Mouse (Mus musculus) embryonic facial prominence, embryonic 13.5 days (tissue): ENCODE results near the gene Capn15. TPM values are rescaled to one million over a fixed set of nuclear protein-coding genes. Genes with fewer than 3 reads are reported as not detected.

Experiments
- ATAC-seq: fragments of 200-750 bp; cut with Nextera tagmentation; 2 replicates; pipeline ENCODE4 v1.8.0; 2017; ENCODE audit warnings: low read depth; ENCODE audit not compliant: insufficient number of reproducible peaks, insufficient read depth, low FRiP score, low TSS enrichment
- H3K27ac ChIP-seq: fragments of 300-500 bp; sonication (generic); 2 replicates; pipeline ENCODE4 v1.5.1; 2015; ENCODE audit warnings: moderate library complexity, mild to moderate bottlenecking, inconsistent platforms
- H3K27me3 ChIP-seq: fragments of 300-500 bp; sonication (generic); 2 replicates; pipeline ENCODE4 v1.6.1; 2015; ENCODE audit warnings: mild to moderate bottlenecking, inconsistent platforms
- H3K36me3 ChIP-seq: fragments of 300-500 bp; sonication (generic); 2 replicates; pipeline ENCODE4 v1.6.1; 2015; ENCODE audit warnings: mild to moderate bottlenecking, inconsistent platforms
- H3K4me1 ChIP-seq: fragments of 300-500 bp; sonication (generic); 2 replicates; pipeline ENCODE4 v1.6.1; 2015; ENCODE audit warnings: inconsistent platforms
- H3K4me2 ChIP-seq: fragments of 300-500 bp; sonication (generic); 2 replicates; pipeline ENCODE4 v1.6.1; 2015; ENCODE audit warnings: moderate library complexity, mild to moderate bottlenecking, inconsistent platforms
- H3K4me3 ChIP-seq: fragments of 300-500 bp; sonication (generic); 2 replicates; pipeline ENCODE4 v1.5.1; 2015; ENCODE audit warnings: mild to moderate bottlenecking, inconsistent platforms
- H3K9ac ChIP-seq: fragments of 300-500 bp; sonication (generic); 2 replicates; pipeline ENCODE4 v1.6.1; 2015; ENCODE audit warnings: mild to moderate bottlenecking, inconsistent platforms
- H3K9me3 ChIP-seq: fragments of 300-500 bp; sonication (generic); 2 replicates; pipeline ENCODE4 v1.6.1; 2016; ENCODE audit warnings: inconsistent platforms
- WGBS: fragments of 180-500 bp; shearing (Covaris S2); methylation state at CpG from one replicate; pipeline ENCODE4 v1.1.7; 2015; ENCODE audit warnings: mixed read lengths; 5-methylcytosine and 5-hydroxymethylcytosine counted together
- polyA plus RNA-seq: library from polyadenylated mRNA; unstranded; fragments of >200 nt; fragmentation: Nextera tagmentation; extraction: Ambion mirVana; gene quantifications from 2 replicates; pipeline ENCODE4 v1.2.1, GENCODE M21; 2015

The Capn15 gene
- 23.4 and 24.2 TPM in 2 replicates for polyA plus RNA-seq

DNA sequence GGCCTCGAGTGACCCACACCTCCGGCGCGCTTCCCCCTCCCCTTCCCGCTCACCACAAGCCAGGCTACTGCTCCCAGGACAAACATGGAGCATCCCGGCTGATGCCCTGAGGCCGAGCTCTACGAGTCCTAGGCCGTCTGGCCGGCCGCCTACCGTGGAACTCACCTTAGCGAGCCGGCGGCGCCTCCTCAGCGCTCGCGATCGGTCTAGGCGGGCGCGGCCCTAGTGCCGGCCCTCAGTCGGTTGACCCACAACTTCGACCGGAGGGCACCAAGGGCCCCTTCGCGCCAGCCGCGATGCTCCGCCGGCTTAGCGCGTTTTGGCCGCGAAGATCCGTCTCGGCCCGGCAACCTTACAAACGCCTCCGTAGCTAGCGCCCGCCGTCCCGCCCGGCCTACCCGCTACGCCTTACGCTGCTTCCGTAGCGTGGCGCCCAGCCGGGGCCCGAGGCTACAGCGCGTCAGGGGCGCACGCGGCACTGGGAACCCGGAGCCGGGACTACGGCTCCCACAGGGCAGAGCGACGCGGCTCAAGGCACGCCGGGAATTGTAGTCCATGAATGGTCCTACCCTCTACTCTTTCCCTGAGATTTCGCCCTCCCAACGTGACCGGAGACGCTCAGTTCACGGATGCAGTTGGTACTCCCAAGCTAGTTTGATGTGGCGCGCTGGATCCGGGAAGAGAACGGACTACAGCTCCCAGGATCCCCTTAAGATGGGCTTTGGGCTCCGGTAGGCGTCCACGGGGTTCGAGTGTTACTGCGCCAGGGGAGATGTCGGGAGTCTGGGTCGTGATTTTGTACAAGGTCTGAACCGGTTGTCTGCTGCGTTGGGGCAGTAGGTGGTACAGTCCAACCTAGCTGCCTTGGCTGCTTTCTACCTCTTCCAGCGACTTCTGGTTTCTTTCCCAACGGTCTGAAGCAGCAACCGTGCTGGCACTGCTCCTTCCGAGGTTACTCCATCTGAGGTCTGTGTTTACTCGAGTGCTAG, at the start of gene Capn15:
Gene Capn15, minus strand, starts transcription at position 491 of the 989 bp plus-strand sequence.
- under 1% methylated on average over 91 of the region's 91 CpGs for WGBS
- H3K4me3 ChIP-seq, result peak within 1 kb of the TSS; percentile 72
- peaks cover 29% of the 10 kb centered on the region for H3K4me1 ChIP-seq
- peak; percentile 99 for ATAC-seq
- H3K4me2 ChIP-seq, result peak within 1 kb of the TSS; percentile 86
- peak within 1 kb of the TSS; percentile 96 for H3K9ac ChIP-seq
- peaks cover 13% of the 10 kb centered on the region for H3K36me3 ChIP-seq
- H3K27ac ChIP-seq, result peak within 1 kb of the TSS; percentile 88
- H3K9me3 ChIP-seq, result no peaks in the 10 kb centered on the region
- H3K27me3 ChIP-seq, result no peaks in the 10 kb centered on the region

DNA sequence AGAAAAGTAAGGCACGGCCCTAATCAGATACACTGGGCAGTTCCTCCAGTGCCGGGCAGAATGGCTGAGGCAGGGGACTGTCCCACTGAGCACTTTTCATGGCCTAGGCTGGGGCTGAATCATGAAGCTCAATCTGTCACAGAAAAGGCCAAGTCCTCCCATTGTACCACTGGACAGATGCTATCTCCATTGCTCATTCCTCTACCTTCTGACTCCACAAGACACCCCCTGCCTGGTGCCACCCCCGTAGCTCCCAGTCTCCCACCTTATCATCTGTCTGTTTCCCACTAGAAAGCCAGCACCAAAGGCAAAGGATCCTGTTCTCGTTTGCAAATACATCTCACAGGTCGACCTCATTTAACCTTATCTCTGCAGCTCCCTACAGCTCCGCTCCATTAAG, 46.4 kb upstream of the Capn15 start:
- H3K36me3 ChIP-seq, result peaks cover 48% of the 10 kb centered on the region
- no peak for ATAC-seq
- H3K27me3 ChIP-seq, result no peaks in the 10 kb centered on the region
- no peak overlapping the region for H3K4me3 ChIP-seq
- H3K4me2 ChIP-seq, result no peak overlapping the region
- WGBS, result 84% methylated on average over 6 of the region's 6 CpGs
- no peak overlapping the region for H3K27ac ChIP-seq
- H3K9ac ChIP-seq, result no peak overlapping the region
- H3K9me3 ChIP-seq, result no peaks in the 10 kb centered on the region
- H3K4me1 ChIP-seq, result no peaks in the 10 kb centered on the region

DNA sequence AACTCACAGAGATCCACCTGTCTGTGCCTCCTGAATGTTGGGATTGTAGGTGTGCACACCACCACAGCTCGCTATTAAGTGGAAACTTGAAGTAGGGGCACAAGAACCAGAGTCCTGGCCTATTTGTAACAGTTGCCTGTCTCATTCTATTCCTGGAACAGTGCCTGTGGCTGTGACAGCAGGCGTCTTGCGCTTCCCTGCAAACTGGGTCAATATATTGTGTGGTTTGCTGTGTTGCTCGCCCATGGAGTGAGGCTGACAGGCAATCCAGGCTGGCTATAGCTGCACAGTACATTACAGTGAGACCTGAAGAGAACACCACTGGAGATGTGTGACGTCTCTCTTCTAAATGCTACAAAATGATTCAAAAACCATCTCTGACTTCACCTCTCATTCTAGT, 46.0 kb upstream of the Capn15 start:
- H3K4me3 ChIP-seq, result no peak overlapping the region
- H3K4me1 ChIP-seq, result no peaks in the 10 kb centered on the region
- no peak overlapping the region for H3K9ac ChIP-seq
- H3K27me3 ChIP-seq, result no peaks in the 10 kb centered on the region
- no peaks in the 10 kb centered on the region for H3K9me3 ChIP-seq
- H3K4me2 ChIP-seq, result no peak overlapping the region
- ATAC-seq, result no peak
- H3K27ac ChIP-seq, result no peak overlapping the region
- whole genome bisulfite sequencing, result 96% methylated on average over 5 of the region's 5 CpGs
- H3K36me3 ChIP-seq, result peaks cover 50% of the 10 kb centered on the region

DNA sequence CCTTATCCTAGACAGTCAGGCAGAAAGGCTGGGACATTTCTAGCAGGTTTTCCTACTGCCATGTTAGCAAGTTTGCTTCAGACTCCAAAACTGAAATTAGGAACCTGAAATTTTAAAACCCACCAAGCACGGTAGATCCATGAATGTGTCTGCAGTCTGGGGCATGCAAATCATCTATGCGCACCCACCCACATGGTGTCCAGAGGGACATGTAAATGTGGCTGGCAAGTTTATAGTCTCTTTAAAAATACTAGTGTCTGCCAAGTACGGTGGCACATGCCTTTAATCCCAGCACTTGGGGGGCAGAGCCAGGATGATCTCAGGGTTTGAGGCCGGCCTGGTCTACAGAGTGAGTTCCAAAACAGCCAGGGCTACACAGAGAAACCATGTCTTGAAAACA, 42.7 kb upstream of the Capn15 start:
- no peak overlapping the region for H3K9ac ChIP-seq
- no peaks in the 10 kb centered on the region for H3K27me3 ChIP-seq
- no peak overlapping the region for H3K4me2 ChIP-seq
- no peak overlapping the region for H3K27ac ChIP-seq
- no peaks in the 10 kb centered on the region for H3K9me3 ChIP-seq
- H3K36me3 ChIP-seq, result peaks cover 39% of the 10 kb centered on the region
- no peaks in the 10 kb centered on the region for H3K4me1 ChIP-seq
- H3K4me3 ChIP-seq, result no peak overlapping the region
- ATAC-seq, result no peak
- WGBS, result 78% methylated on average over 4 of the region's 4 CpGs

DNA sequence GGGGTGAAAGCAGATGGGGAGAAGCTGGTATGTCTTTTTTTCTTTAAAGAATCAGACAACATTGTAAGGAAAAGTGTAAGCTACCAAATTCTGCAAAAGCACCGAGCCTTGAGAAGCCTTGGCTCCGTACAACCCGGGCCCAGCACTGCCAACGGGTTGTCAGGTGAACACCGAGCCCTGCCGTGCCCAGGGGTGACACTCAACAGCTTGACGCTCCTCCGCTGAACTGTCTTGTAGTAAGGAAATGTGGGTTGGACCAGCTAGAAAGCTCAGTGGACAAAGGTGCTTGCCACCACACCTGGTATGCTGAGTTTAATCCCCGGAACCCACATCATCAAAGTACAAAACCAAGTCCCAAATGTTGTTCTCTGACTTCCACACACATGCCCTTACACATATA, 39.1 kb upstream of the Capn15 start:
- Histone ChIP-seq H3K4me1 (no peaks in the 10 kb centered on the region), H3K27me3 (no peaks in the 10 kb centered on the region), H3K9ac (no peak overlapping the region), H3K4me2 (no peak overlapping the region), H3K27ac (no peak overlapping the region), H3K9me3 (no peaks in the 10 kb centered on the region), H3K36me3 (peaks cover 41% of the 10 kb centered on the region), H3K4me3 (no peak overlapping the region)
- ATAC-seq, result no peak
- 96% methylated on average over 9 of the region's 9 CpGs for WGBS

DNA sequence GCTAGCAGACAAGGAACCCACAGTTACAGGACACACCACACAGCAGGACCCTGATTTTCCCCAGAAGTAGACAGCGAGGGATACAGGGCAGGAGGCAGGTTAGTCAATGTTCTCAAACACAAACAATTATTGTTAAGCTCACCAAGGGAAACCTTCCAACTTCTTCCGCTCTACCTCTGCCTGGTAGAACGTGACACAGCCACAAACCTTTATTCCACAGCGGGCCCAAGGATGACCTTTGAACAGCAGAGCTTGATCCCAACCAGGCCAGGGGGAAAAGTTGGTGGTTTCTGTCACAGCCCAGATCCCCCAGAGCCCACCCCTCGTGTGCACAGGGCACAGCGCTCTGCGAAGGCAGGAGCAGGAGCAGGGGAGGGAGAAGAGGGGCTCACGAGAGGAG, 38.4 kb upstream of the Capn15 start:
- H3K36me3 ChIP-seq, result peaks cover 37% of the 10 kb centered on the region
- ATAC-seq, result no peak
- no peaks in the 10 kb centered on the region for H3K27me3 ChIP-seq
- no peaks in the 10 kb centered on the region for H3K9me3 ChIP-seq
- H3K4me2 ChIP-seq, result no peak overlapping the region
- H3K4me3 ChIP-seq, result no peak overlapping the region
- WGBS, result 89% methylated on average over 8 of the region's 8 CpGs
- no peak overlapping the region for H3K27ac ChIP-seq
- H3K4me1 ChIP-seq, result no peaks in the 10 kb centered on the region
- H3K9ac ChIP-seq, result no peak overlapping the region

DNA sequence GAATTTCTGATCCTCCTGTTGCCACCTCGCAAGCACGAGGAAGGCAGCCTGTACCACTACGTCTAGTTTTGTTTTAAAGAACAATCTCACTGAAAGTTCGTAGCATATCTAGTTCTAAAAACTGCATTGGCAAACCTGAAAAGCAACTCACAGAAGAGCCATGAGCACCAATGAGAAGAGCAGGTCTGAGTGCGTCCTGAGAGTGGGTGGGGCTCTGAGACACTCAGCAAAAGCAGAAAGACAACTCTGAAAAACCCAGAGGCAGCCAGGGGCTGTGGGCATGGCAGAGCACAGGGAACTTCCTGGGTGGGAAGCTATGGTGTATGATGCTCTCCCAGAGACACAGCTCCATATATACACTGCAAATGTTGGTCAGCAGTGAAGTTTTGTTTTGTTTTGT, 37.6 kb upstream of the Capn15 start:
- Histone ChIP-seq H3K4me2 (no peak overlapping the region), H3K9ac (no peak overlapping the region), H3K27me3 (no peaks in the 10 kb centered on the region), H3K9me3 (no peaks in the 10 kb centered on the region), H3K4me1 (no peaks in the 10 kb centered on the region), H3K27ac (no peak overlapping the region), H3K4me3 (no peak overlapping the region), H3K36me3 (peaks cover 43% of the 10 kb centered on the region)
- ATAC-seq, result no peak
- 86% methylated on average over 5 of the region's 5 CpGs for WGBS

DNA sequence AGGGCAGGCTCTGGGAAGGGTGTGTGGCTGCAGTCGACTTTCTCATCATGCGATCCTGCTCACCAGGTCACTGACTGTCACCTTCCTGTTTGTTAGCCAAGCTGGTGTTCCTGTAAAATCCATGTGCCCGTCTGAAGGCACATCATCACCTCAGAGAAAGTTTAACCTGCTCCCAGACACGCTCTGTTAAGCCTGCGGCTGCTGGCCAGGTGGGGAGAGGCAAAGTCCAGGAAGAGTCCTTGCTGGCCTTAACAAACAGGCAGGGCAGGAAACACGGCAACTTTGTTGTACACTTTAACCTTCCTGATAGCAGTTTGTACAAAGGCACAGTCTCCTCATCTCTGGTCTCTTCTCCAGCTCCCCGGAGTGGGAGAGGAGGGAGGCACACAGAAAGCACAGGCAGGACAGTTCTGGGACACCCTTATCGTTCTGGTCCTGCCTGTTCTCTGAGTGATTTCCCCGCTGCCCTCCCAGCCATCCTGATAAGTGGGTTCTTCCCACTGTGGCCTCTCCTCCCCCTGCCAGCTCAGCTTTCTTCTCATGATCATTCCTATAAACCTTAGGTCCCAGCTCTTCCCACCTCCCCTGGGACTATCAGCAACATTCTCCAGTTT, 36.2 kb upstream of the Capn15 start:
- Histone ChIP-seq H3K27me3 (no peaks in the 10 kb centered on the region), H3K36me3 (peaks cover 43% of the 10 kb centered on the region), H3K4me3 (no peak overlapping the region), H3K4me1 (no peaks in the 10 kb centered on the region), H3K4me2 (no peak overlapping the region), H3K9ac (no peak overlapping the region), H3K9me3 (no peaks in the 10 kb centered on the region), H3K27ac (peak overlapping the region; percentile 12; the same call in 1 of the 2 replicates)
- 74% methylated on average over 9 of the region's 9 CpGs for WGBS
- no peak for ATAC-seq

DNA sequence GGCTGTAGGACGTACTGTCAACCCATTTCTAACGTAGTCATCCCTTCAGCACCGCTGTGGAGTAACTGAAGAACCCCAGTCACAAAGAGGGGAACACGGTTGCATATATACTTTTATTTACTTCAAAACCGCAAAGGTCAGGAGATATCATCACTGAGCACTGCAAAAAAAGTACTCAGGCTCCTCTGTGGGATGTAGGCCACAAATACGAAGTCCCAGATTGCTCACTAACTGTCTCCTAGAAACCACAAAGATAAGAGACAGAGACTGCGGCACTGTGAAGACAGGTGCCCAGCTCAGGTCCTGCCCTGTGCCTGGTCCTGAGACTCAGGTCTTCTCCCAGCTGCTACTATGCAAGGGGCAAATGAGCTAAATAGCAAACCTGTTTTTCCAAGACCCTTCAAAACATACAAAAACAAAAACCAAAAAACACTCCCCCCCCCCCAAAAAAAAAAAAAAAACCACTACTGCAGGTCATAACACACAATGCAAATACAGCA, 35.3 kb upstream of the Capn15 start:
- Histone ChIP-seq H3K4me1 (no peaks in the 10 kb centered on the region), H3K4me2 (no peak overlapping the region), H3K36me3 (peaks cover 44% of the 10 kb centered on the region), H3K9ac (no peak overlapping the region), H3K9me3 (no peaks in the 10 kb centered on the region), H3K27me3 (no peaks in the 10 kb centered on the region), H3K4me3 (no peak overlapping the region), H3K27ac (no peak overlapping the region)
- no peak for ATAC-seq
- 91% methylated on average over 7 of the region's 7 CpGs for WGBS

DNA sequence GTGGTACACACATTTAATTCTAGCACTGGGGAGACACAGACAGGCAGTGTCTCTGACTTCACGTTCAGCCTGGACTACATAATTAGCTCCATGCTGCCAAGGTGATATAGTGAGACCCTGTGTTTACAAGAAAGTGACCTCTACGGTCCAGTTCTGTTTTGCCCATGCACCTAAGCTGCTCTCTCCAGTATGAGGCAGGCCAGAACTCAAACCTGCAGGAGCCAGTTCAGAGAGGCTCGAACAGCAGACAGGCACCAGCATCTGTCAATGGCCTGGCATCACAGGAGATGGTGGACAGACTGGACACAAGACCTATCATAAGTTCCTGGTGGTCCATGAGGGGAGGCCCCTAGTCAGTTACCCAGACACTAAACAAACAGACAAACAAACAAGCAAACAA, 32.8 kb upstream of the Capn15 start:
- no peak overlapping the region for H3K4me3 ChIP-seq
- H3K9ac ChIP-seq, result no peak overlapping the region
- no peaks in the 10 kb centered on the region for H3K9me3 ChIP-seq
- H3K27me3 ChIP-seq, result no peaks in the 10 kb centered on the region
- ATAC-seq, result no peak
- H3K36me3 ChIP-seq, result peaks cover 52% of the 10 kb centered on the region
- 65% methylated on average over 3 of the region's 3 CpGs for WGBS
- H3K4me1 ChIP-seq, result no peaks in the 10 kb centered on the region
- H3K27ac ChIP-seq, result no peak overlapping the region
- no peak overlapping the region for H3K4me2 ChIP-seq

DNA sequence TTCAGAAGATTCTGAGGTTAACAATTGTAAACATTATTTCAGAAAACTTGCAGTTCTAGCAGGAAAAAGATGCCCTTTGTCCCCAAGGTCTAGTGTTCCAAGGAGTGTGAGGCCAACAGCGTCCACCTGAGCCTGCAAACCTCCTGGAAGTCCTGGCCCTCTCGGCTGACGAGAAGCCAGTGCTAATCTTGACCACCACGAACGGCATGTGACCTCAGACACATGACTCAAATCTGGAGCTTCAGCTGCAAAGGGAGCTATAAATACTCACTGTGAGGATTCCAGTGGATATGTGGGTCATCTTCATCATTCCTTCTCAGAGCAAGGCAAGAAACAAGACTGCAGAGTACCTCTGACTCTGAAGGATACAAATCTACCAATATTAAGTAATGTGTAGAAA, 32.4 kb upstream of the Capn15 start:
- no peak for ATAC-seq
- H3K9ac ChIP-seq, result no peak overlapping the region
- H3K27ac ChIP-seq, result no peak overlapping the region
- H3K27me3 ChIP-seq, result no peaks in the 10 kb centered on the region
- no peaks in the 10 kb centered on the region for H3K4me1 ChIP-seq
- no peaks in the 10 kb centered on the region for H3K9me3 ChIP-seq
- 79% methylated on average over 5 of the region's 5 CpGs for WGBS
- H3K4me2 ChIP-seq, result no peak overlapping the region
- peaks cover 50% of the 10 kb centered on the region for H3K36me3 ChIP-seq
- no peak overlapping the region for H3K4me3 ChIP-seq

DNA sequence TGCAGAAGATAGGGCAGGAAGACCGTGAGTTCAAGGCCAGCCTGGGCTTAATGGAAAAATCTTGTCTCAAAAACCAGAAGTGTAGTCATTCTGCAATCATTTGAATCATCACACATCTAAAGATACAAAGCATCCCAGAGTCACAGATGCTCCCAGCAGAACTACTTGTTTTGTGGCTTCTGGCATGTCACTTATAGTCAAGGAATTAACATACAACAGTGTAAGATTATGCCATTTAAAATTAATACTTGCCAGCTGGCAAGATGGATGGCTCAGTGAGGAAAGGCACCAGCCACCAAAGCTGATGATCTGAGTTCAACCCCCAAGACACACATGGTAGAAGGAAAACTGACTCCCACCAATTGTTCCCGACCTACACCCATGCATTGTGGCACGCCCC, 31.4 kb upstream of the Capn15 start:
- peaks cover 56% of the 10 kb centered on the region for H3K36me3 ChIP-seq

More for the DNA sequence above, 31.4 kb upstream of the Capn15 start:
- Histone ChIP-seq H3K27ac (no peak overlapping the region), H3K4me2 (no peak overlapping the region), H3K9ac (no peak overlapping the region), H3K9me3 (no peaks in the 10 kb centered on the region), H3K4me1 (no peaks in the 10 kb centered on the region; the same call in 1 of the 2 replicates), H3K4me3 (no peak overlapping the region), H3K27me3 (no peaks in the 10 kb centered on the region)
- WGBS, result 85% methylated on average over 3 of the region's 3 CpGs
- ATAC-seq, result no peak
